Mouse (Mus musculus) T-helper 1 cell (primary cell): ENCODE data around the gene Epb41l4b.

ENCODE experiments used
- in situ Hi-C: fragments of 300-600 bp; cut with MboI, MseI; formaldehyde crosslinking; loops from one replicate; pipeline ENCODE4 v1.15.1; 2025; ENCODE audit warnings: high pct_unique_total_duplicates

Gene Epb41l4b

DNA sequence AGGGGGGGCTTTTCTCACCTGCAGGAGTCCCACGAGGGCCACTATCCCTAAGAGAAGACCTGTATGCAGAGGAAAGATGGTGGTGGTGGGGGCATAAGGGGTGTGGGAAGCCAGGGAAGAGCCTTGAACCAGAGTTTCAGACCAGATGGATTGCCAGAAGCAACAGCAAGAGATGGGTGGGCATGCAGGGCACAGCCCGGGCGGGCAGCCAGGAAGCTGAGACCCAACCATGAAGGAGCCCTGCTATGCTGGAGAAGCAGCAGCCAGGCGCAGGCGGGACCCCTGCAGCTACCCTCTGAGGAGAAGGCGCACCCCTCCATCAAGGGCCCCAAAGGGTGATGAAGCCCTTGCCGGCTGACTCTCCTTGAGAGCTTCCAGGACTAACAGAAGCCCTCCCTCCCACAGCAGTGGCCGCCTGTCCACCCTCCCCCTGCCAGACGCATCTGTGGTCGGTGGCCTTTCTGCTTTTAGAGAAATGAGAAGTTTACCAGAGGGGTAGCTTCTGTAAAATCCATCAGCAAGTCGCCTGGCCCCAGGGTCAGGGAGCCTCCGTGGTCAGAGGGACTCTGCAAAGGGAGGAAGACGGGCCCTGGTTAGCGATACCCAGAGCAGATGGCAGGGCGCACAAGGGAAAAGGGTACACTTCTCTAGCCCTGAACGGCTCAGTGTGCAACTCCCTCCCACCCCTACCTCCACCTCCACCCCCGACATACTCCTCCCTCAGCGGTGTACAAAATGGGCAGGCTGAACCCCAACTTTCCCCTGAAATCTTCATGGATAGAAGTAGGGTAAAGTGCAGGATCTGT lies 126.7 kb downstream of the Epb41l4b start:
- in situ Hi-C loops: loop anchor here (5.0 kb wide), 1 partner anchor 121 kb away; no protein-coding TSS in a partner anchor

DNA sequence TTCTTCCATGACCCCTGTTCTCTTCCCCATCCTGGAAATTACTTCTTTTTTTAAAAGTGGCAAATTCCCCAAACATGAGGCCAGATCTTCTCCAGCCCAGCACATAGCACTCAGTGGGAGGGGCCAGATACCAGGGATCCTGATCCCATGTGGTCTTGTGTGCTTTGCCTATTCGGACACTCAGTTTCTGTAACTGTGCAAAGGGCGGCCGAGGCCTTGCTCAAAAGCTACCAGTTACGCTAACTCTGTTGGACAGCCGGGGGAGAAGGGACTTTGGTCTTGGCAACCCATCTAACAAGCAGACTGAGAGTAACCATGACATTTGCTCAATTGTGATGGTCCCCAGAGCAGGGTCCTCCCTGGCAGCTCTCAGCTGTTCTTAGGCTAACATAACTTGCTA lies 128.2 kb downstream of the Epb41l4b start:
- in situ Hi-C loops: loop anchor here (5.0 kb wide), 1 partner anchor 122 kb away; no protein-coding TSS in a partner anchor

DNA sequence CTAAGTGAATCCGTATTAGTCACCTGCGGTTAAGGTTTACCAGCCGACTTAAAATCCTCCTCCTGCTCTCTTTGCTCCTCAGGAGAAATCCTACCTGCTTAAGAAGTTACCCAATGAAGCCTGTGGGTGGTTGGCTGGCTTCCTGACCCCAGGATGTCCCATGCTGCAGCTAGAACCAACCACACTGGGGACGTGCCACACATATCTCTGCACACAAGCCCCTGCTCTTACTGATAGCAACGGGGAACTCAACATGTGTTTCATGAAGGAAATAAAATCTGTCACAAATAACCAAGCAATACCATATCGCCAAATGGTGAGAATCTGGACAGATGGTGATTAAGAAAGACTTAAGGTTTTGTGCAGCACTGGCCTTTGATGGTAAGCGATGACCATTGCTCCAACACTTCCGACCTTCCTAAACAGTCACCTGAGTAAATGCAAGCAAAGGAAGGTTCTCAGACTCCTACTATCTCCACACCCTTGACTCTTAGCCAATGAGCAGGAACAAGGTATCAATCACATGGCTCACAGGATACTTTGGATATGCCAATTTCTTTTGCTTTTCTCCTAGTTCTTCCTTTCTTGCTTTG lies 131.7 kb downstream of the Epb41l4b start:
- in situ Hi-C loops: no loop called here

DNA sequence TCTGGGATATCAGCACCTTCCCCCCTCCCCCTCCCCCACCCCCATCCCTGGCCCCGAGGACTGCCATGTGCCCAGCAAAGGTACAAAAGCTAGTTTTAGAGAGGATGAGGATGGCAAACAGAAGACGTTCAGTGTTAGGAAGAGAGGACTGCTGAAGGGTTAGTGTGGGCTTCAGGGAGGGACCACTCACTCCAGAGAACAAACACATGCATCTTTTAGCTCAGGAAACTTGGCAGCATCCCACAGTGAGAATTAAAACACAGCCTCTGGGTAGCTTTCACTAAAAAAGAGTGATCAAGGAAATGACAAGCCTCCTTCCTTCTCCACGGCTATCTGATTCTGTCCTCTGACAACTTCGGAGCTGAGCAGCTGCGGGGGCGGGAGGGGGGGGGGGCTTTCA lies 132.3 kb downstream of the Epb41l4b start:
- in situ Hi-C loops: no loop called here

DNA sequence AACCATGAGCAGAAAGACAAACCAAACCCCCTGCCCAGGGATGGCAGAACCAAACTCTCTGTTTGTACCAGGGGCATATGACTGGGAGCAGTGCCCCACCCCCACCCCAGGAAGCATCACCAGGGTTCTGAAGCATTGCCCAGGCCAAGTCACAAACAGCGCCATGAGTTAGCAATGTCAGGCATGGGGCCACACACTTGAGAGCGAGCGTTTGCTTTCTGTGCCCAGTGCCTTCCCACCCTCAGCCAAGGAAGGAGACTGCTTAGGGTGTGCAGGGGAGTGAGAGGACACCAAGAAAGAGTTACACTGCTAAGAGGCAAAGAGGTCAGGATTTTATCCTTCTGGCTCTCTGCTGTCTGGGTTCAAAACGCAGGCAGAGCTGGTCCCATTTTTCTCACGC lies 132.8 kb downstream of the Epb41l4b start:
- in situ Hi-C loops: no loop called here

DNA sequence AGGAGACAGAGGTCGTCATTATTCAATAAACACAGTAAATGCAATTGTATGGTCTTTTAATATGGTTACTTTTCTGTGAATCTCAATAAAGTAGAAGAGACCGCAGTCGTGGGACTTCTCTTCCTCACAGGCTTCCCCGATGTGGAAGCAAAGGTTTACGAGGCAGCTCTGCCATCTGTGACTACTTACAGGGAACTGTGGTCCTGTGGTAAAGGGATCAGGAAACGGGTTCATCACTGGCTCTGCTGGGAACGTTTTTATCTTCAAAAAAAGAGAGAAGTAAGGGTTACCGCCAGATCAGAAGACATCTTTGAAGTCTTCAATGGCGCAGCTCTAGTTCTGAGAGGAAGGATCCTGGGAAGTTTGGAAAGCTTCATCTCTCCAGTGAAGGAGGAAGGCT lies 135.5 kb downstream of the Epb41l4b start:
- in situ Hi-C loops: no loop called here

DNA sequence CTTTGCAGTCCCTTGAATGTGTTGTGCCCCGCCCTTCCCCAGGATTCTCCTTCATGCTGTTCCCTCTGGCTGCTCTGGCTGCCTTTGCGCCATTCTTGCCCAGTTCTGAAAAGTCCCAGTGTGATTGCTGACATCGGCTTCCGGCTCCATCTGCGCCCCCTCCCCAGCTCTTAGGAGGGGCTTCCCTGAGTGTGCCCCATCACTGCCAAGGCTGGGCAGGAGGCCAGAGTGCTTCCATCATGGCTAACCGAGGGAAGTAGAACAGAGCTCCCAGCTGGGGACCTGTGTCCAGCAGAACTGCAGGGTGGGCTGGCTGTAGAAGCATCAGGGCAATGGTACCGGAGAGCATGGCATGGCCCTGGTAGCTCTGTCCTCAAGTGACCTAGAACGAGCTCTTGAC lies 138.2 kb downstream of the Epb41l4b start:
- in situ Hi-C loops: no loop called here

DNA sequence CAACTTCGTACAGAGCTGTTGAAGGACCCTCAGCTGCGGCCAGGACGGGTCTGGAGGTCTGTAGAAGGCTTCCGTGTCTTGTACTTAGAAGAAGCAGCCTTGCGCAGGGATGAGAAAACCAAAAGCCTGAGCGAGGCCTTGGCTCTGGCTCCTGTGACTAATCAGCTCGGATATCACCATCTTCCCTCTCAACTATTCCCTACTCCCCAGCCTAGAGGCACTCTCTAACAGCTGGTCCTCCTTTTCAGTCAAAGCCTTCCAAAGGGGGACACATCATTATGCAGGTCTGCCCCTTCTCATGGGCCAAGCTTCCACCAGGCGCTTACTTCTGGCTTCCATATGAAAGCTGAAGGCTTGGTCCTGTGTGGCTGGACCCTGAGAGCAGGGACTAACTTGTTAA lies 139.4 kb downstream of the Epb41l4b start:
- in situ Hi-C loops: no loop called here

DNA sequence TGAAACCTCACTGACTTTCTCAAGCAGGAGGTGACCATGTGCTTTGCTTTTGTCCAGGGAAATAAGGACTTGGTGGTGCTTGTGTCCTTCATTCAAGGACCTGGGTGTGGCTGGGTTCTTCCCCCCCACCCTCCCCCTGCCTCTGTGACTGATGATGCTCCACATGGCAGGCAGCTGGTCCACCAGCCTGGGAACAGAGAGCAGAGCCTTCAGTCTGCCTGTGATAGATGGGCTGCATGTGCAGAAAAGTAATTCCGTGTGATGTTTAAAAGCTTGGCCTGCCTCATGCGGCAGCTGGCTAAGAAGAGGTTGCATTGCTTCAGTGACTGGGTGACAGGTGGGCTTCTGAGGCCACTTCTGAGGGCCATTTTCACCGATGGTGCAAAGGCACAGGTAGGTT lies 140.5 kb downstream of the Epb41l4b start:
- in situ Hi-C loops: no loop called here

DNA sequence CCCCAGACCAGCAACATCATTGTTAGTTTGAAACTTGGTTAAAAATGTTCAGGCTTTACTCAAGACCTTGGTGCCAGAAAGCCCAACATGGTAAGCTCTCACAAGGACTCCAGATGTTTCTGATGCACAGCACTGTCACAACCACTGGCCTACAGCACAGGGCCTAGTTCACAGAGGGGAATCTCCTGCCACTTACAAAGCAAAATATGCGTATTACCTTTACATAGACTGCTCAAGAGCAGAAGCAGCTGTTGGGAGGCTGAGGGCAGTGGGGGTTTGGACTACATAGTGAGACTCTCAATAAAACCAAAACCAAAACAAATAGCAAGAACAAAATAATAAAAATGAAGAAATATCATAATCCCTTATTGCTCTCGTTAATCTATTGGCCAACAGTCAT lies 141.8 kb downstream of the Epb41l4b start:
- in situ Hi-C loops: no loop called here

DNA sequence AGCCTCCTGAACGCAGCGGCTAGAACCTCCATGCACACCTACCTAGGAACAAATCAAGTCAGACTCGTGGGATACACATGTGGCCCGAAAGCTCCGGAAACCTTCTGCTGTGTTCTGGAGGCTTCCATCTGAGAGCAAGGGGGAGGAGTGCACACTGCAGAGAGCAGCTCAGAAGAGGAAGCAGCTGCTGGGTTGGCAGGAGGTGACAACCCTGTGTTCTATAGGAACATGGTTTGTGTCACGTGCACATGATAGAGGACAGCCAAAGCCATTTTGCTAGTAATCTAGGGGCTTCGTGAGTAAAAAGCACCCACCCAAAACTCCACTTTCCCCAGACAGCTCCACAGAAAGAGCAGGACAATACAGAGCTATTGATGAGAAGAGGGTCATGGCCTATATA lies 149.9 kb downstream of the Epb41l4b start:
- in situ Hi-C loops: no loop called here

DNA sequence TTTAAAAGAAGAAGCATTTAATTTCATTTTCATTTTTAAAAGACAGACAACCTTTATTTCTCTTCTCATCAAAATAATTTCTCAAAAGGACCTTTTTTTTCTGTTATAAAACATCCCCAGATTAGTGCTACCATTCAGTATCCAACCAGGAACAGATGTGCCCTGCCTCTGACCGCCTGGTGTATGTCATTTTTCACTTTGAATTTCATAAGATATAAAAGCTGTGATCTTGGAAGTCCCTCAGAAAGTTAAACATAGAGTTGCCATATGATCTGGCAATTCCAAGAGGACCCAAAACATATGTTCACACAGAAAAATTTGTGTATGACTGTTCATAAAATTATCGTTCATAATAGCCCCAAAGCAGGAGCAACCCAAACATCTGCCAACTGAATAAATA lies 151.3 kb downstream of the Epb41l4b start:
- in situ Hi-C loops: no loop called here

DNA sequence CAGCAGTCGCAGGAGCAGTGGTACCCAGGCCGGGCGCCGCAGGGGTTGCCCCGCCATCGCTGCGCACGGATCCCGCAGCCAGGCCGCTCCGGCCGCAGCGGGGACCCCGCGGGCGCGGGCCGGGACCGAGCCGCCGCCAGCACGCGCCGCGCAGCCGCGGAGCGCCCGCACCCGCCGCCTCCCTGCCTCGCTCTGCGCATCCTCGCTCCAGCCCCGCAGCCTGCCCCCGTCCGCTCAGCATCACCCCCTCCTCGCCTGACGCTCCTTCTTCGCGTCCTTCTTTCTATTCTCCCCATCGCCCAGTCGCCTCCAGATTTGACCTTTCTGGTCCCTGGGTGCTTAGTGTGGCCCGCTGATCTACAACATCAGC lies 153.0 kb downstream of the Epb41l4b start, which contains the start of gene Frrs1l:
Gene Frrs1l (minus strand): TSS at position 177 of the 370 bp plus-strand sequence.
- in situ Hi-C loops: no loop called here

DNA sequence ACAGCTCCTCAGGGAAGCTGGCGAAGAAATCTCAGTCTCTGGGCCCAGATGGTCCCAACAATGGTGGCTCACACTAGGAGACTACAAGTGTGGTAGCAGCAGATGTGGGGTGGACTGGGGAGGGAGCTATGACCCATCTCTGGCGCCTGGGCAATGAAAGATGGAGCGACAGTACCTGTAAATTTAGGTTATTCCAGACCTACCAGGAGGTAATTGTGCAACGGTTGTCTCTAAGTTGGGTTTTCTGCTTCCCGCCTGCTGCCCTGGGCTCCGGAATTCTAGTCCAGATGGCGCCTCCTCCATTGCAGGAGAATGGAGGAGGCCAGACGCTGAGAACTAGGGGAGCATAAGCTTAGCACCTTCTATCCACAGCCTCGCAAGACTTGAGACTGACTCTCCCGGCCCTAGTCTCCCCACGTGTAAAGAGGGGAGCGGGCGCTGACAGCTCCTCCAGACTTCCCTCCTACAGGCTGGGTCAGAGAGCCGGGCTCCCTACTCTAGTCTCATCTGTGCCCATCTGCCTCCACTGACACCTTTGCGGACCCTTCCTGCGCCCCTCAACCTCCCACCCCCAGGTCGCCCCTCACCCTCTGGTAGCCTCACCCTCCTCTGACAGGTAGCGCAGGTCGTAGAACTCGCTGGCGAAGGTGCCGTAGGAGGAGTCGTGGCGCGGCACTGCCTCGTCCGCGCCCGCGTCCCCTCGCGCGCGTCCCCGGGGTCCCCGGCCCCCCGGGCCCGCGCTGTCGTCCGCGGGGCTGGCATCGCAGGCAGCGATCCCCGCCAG lies 153.6 kb downstream of the Epb41l4b start:
- in situ Hi-C loops: no loop called here

DNA sequence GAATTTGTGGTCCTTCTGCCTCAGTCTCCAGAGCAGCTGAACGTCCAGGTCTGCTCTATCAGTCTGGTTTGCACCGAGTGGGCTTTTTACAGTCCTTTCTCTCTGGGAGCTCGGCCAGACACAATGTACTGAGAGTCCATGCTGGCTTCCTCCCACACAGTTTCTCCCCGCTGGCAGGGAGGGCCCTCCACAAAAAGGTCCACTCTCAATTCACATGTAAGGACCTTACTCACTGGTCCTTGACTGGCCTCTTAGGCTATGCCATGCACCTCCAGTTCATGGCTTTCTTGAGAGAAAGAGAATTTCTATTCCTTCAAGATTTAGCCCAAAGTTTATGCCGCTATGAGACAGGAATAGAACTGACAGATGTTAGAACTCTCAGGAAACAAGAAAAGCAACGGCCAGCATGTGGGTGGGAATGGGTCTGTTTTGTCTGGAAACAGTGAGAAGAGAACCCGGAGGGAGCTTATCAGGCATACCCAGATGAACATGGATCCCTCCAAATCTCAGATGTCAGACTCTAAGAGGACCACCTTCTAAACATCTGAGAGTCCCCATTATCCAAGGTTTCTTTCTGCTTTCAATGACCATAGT lies 177.6 kb downstream of the Epb41l4b start:
- in situ Hi-C loops: no loop called here

DNA sequence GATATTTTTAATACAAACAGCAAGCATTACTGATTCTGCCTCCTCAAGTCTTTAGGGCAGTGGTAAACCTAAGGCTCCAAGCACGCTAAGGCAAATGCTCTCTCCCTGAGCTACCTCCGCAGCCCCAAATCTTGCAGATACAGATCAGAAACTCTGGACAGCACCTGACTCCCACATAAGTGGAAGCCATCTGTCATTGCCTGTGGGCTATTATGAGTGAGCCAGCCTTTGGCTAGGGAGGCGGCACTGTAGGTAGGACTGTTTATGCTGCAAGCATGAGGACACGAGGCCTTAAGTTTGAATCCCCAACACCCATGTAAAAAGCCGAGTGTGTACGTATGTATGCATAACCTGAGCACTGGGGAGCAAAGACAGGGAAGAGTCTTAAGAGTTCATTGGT lies 179.6 kb downstream of the Epb41l4b start:
- in situ Hi-C loops: no loop called here

DNA sequence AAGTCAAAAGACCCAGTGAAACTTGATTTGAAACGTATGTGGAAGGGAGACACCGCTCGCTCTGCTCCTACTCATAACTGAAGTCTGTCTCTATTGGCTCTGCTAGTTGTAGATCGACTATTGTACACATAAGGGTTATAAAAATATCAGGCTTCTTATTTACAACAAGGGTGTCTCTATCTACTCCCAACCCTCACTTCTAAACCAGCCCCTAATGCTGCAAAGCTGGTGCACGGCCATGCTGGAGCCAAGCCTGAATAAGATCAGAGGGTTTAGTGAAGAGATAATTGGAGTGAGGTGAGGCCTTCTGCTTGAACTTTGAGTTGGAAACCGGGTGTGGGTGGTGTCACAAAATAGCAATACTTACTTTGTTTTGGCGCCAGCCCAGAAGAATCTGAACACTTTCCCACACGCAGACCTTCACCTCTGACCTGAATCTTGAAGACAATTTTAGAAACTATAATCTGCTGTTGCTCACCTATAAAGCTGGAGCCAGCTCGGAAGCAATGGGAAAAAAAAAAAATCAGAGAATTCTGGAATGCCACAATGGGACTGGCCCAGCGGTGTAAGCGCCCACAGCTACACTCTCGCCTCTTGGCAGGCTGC lies 181.8 kb downstream of the Epb41l4b start:
- in situ Hi-C loops: no loop called here

DNA sequence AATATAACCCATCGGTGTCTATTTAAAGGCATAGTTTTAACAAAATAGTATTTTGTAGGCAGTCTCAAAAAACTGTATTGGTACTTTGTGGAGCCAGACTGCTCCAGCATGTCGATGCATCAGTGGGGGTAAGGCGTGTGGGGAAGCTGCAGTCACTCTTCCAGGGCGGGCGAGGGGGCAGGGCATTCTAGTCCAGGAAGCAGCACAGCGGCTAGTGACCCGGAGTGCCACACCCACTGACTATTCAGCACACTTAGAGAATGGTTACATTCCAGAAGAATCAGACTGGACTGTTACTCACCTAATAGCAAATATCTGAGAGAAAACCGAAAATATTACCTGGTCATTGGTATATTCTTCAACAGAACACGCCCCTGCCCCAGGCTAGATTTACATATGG lies 185.7 kb downstream of the Epb41l4b start:
- in situ Hi-C loops: no loop called here

DNA sequence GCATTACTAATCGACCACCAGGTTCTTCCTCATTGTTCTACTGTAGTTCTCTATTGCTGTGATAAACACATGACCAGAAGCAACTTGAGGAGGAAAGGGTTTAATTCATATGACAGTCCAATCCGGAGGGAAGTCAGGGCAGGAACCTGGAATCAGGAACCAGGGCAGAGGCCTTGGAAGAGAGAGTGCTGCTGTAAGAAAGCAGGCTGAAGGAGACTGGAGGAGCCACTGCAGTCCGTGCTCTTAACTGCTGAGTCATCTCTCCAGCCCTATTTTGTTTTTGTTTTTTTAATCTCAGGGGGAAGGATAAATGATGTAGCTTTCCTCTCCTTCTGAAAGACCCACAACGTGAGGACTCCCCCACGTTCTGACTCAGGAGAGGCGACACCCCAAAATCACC lies 190.0 kb downstream of the Epb41l4b start:
- in situ Hi-C loops: no loop called here

DNA sequence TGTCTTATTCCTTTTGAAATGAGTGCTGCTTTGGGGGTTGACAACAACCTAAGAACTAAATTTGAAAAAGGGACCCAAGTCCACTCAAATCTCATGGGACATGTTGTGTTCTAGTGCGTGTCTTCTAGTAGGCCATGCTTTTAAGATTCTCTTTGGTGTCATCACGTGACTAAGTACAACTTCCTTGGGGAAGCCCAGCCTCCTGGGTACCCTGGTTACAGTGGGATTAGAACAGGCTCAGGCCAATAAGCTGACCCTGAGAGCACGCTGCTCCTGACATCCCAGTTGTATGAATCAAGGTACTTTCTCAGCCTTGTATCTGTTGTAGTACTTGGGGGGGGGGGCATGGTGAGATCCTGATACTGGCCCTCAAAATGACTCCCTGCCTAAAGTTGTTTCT lies 191.5 kb downstream of the Epb41l4b start:
- in situ Hi-C loops: no loop called here

DNA sequence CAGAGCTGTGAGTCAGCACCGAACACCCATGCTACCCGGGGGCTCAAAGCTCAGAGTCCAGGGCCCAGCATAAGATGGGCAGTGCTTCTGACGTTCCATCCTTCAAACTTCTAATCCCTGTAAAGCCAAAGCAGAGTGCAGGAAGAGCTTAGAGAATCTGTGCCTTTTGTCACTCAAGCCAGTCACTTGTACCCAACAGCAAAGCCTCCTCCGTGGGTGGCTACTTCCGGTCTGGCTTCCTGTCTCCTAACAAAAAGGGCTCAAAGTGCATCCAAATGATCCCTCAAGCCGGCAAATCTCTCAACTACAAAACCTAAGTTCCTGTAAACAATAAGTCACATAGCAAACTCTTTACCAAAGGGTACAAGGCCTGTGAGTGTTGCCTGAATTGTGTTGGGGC lies 193.7 kb downstream of the Epb41l4b start:
- in situ Hi-C loops: no loop called here
